Mouse (Mus musculus): ENCODE results near the gene Dnase2a.
A peak's percentile ranks its signal among the peaks of the same experiment; 100 is the strongest.

DNA sequence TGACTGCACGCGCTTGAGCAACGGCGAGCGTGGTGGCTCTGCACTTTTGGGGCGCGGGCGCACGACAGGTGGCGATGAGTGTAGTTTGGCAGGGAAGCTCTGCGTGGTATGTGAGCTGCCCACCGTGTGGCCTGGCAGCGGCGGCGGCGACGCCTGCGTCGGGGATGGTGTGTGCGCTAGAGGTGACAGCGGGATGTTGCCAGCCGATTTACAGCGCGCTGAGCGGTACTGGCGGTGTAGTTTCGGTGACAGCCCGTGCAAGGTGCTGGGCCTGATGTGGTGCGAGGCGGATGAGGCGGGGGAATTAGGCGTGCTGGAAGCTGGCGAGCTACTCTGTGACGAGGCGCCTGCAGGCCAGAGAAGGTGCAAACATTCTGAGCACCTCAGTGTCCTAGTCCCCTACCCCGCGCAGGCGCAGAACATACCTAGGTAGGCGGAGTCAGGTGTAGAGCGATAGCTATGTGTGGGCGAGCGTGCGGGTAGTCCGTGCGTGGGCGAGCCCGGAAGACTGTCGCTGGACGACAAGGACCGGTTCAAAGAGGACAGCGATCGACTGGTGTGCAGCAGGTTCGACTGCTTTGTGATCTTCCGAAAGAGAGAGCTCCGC lies 4.6 kb downstream of the Dnase2a start:
- TF ChIP-seq POLR2A (IDR thresholded peaks at IDR 0.05; ENCODE audit: insufficient read depth, low read length) (peak; percentile 88), CTCF (IDR thresholded peaks at IDR 0.05; ENCODE audit: low read depth, low read length) (no peak), EP300 (IDR thresholded peaks at IDR 0.05; ENCODE audit: insufficient read depth, low read depth, low read length) (0 out of 2 replicates have a peak, but pooled peaks have one; percentile 51)
